Mouse (Mus musculus) neural tube, embryonic 10.5 days (tissue): Measurements from ENCODE around the gene Ranbp9.
"Not testable (repeated sequence)": the region's sequence is repeated elsewhere in the genome, so short reads cannot be mapped to it uniquely, and the experiment has no call there.

Source experiments
- DNase-seq: peaks from one replicate; pipeline ENCODE4 v3.0.0-alpha.2; 2017; ENCODE audit warnings: low spot score; ENCODE audit errors: extremely low spot score

Ranbp9 gene

DNA sequence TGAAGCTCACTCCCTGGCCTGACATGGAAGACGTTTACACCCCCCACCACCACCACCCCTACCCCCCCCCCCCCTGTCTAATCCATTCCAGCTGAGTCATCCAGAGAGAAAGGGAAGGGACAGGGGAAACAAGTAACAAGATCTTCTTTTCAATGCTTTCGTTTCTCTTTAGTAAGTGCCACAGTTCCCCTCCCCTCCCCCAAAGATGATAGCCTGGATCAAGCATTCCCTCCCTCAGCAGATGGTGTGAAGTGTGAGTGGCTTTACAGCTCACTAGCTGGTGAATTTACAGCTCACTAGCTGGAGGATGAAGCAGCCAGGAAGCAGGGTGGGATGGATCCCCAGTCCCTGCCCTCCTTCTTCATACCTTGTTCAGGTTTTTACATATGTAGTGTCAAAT, 15.6 kb upstream of the Ranbp9 start:
- no peak for DNase-seq

DNA sequence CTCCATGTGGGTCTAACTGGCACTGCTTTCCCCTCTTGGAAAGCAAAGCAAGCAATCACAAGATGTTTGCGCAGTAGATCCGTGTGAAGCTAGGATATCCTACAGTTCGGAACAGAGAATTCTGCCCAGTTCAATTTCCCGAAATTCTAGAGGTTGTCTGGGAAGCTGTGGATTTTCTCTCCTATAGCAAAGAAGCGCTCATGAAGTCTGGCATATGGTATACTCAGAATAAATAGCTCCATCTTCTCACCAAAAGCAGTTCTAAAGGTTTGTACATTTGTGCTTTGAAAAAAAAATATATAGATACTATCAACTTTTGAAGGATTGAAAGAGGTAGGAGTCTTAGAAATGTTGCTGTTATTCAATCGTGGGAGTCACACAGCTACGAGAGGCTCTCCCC, 14.6 kb upstream of the Ranbp9 start:
- no peak for DNase-seq

DNA sequence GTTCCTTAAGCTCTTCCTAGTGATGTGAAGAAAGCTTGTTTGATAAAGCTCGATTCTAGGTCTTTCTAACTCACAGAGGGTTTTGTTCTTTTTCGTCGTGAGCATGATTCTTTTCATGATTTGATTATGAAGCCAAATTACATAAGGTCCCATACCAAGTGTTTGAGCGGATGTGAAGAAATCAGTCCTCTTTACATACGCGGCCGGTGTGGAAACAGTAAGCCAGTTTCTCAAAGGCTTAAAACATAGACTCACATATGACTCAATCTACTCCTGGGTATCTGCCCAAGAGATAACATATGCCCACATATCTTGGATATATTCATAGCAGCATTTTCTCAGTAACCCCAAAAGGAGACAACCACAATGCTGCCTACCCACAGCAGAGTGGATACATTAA, 12.6 kb upstream of the Ranbp9 start:
- DNase-seq = no peak

DNA sequence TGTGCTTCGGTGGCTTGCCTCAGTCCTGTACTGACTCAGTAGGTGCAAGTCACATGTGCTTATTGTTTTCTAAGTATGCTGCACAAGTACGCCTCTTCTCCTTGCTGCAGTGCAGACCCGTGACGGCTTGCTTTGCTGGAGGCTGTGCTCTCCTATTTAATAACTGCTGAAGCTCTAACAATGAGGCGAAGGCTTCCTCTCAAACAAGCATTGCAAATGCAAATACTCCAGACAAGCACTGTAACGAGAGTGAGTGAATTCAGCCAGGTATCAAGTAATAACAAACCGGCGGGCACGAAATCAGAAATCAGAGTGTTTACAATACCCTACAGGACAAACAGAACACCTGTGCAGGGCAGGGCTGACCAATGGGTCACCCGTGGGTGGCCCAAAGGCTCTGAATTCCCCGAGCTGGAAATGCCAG, 12.0 kb upstream of the Ranbp9 start:
- DNase-seq = no peak

DNA sequence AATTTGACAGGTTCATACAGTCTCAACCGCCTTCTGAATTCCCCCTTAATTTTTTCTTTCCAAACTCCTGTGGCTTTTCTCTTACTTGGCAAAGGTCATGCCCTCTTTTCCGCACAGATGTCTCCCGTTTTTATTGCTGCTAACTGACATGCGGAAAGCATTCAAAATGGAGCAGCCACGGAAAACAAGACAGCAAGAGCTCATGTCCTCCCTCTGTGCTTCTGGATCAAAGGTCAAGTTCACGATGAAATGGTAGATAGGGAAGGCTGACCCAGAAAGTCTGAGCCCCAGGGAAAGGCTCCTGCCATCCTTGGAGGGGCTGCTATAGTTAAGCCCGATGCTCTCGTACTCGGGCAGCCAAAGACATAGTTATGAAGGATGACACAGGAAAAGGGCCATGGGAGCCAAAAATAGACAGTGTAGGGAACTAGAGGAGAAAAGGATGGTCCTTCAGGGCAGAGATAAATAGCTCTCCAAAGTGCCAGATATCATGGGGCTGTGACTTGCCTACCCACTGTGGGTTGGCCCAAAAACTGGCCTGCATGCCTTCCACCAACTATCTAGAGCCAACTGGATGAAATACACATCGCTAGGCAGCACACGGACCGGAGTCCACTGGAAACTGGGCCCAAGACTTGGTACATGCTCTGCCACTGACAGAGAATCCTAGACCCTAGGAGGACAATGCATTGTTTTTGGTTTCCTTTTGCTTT, 5.6 kb upstream of the Ranbp9 start:
- no peak for DNase-seq

DNA sequence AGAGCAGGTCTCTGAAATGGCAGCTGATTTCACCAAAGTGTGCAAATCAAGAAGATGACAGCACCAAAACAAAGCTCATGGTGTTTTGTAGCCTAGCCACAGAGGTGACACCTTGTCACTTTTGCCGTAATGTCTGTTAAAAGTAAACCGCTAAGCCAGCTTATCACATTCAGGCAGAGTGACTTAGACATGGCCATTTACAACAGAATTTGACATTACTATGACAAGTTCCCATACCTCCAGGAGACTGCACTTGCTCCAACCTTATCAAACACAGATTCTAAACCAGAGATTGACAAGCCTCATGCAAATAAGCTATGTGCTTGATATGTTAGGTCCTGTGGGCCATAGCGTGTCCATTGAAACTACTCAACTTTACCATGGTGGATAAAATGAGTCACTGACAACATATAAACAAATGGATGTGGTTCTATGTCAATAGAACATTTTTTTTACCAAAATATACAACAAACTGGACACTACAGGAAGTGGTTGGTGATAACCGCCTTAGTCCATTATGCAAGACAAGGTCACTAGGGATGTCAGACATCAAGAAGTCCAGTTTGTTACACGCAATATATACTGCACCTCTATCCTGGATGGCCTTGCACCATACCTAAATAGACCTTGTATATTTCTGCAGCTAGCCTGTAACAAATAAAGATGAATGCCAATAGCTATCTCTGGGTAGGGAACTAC, 4.3 kb upstream of the Ranbp9 start:
- DNase-seq = no peak

DNA sequence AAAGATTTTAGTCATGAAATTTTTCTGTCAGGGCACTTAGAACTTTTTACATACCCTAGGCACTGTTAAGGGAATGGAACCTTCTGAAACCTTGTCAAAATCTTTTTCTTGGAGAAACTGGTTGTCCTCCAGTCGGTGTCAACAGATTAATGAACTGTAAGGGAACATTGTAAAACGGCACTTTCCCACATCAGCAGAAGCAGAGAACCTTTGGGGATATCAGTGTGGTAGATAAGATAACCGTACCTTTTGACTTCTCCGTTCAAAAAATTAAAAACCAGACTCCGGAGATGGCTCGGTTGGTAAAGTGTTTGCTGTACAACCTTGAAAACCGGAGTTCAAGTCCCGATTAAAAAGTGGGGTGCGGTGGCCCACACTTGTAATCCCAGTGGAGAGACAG, 1.7 kb upstream of the Ranbp9 start:
- no peak for DNase-seq

DNA sequence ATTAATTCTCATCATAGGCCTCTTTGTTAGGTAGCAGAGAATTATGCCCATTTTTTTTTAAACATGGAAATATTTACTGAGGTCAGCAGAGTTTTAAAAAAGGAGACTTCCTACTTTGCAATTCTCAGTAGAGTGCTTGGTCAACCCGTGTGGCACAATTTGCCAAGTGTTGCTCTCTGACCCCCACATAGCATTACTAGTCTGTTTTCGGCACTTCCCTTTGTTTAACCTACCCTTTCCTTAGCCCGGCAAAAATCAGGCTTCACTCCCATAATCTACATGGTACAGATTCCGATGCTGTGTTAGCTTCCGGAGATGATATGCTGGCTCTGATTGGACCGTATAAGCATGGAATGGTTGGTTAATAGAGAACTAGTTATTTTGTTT, 770 bp upstream of the Ranbp9 start:
- peak; percentile 26 for DNase-seq

DNA sequence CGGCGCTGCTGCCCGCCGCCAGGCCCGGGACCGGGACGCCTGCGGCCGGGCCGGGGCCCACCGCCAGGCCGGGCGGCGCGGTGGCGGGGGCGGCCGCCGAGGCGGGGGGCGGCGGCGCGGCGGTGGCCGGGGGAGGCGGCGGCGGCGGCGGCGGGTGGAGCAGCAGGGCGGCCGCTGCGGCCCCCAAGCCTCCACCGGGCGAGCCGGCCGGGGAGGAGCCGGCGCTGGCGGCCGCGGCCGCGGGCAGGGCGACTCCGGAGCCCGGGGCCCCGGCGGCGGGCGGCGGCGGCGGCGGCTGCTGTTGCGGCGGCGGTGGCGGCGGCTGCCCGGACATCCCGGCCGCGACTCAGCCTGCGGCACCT, 506 bp downstream of the Ranbp9 start:
- no peak for DNase-seq

DNA sequence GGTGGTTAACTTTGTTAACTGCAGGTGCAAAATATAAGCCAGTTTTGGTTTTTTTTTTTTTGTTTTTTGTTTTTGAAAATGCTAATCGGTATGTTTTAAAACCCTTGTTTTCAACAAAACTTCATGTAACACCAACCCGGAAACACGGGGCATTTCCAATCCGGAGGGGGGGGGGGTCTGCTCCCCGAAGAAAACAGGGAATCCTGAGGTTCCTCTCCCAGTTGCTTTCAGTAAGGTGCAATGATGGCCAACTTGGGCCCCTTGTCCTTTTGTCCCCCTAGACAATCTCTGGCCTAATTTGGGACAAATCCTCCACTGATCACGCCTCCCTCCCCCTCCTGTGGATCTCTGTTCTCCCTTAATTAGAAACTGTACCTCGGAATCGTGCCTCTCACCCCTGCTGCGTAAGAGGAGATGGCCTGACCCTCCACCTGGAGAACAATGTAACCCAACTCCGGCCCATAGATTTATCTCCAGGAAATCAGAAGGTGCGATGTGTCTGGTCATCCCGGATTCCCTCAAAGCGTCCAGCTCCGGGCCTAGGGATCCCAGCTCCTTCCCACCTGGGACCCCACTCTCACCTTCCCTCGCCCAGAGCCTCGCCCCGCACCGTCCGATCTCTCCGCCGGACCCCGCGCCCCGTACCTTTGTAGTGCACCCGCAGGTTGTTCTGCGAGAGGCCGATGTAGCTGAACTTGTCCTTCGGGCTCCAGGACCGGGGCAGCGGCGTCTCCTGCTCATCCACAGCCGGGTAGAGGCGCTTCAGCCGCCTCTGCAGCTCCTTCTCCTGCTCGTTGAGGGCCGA, 1.1 kb downstream of the Ranbp9 start:
- DNase-seq = peak; percentile 69

DNA sequence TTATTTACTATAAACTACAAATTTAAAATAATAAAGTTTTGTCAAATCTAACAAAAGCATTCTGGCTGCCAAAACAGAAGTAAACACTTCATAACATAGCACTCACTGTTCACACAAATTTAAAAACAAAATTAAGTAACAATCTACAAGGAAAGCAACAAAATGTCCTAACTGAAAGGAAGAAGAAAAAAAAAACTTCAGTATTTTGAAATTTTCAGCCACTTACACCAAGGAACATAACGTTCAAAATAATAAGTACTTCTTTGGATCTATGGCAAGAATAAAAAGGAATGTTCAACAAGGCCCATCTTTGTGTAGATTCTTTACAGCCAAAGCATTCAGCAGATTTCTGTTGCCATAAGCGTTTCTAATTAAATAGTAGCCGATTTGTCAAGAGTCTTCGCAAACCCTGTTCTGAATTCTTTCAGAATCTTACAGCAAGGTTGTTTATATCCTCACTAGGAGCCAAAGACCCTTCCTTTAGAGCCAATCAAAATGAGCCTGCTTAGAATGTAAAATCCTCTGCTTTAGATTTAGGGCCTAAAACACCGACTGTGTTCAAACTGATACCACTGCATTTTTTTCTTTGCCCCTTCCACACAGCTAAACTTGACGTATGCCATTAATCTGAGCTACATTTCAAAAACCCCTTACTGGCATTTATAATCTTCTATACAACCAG, 1.9 kb downstream of the Ranbp9 start:
- no peak for DNase-seq

DNA sequence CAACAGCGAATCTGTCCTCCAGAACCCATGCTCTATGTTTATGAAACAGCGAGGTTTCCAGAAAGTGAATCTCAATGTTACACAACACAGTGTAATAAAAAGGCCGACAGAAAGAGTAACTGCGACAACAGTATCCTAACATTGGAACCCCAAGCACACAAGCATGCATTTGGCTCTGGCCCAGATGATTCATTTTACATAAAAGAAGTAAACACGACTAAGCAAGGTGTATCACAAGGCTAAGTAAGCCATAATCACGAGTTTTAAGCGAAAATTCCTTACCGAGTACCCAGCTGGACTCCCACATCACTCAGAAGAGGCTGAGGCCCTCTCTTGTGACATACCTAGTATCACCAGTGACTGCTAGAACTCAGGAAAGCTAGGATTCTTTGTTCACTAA, 2.5 kb downstream of the Ranbp9 start:
- DNase-seq = no peak

DNA sequence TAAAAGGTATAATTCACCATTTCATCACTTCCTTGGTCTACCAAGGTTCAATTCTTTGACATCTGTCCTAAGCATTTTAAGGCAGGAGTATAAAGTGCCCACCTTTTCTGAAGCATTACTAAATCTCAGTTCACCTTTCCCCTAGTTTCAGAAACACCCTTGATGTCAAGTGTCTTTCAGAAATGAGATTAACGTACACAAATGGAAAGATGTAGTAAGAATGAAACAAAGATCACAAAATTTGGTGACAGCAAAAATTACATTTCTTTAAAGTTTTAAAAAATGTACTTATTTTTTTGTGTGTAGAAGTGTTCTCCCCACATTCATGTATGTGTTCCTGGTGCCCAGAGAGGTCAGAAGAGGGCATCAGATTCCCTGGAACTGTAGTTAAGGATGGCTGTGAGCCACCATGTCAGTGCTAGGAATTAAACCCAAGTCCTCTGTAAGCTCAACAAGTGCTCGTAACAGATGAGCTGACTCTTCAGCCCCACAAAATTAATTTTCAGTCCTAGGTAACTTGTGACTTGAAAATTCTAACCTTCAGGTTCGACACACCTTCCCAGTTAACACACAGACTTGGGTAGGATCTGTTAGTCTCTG, 3.9 kb downstream of the Ranbp9 start:
- DNase-seq = no peak

DNA sequence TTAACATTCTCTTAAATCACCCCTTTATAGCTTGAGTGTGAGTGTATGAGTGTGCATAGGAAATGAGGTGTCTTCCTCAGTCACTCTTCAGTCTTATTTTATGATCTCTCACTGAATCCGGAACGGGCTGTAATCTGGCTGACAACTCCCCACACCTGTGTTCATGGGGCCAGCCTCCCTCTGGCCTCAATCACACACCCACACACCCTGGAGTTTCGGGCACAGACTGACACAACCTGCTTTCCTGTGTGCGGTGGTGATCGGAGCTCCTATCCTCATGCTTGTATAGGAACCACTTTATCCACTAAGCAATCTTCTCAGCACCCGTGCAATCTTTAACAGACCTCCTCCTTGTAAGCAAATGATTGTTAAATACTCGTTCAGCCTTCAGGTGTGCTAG, 4.9 kb downstream of the Ranbp9 start:
- no peak for DNase-seq

DNA sequence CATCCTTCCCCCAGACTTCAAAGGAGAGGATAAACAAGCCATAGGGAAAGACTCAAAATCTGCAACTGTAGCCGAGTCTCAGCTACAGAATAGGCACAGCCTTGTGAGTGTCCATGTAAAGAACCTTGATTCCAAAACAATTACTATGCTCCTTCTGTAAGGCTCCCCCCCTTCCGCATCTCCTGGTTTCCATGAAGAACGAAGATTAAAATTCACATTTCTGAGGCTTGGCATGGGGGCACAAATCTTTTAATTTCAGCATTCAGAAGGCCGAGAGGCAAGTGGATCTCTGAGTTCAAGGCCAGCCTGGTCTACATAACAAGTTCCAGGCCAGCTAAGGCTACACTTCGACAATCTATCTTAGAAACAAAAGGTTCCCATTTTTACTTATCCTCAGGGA, 6.4 kb downstream of the Ranbp9 start:
- DNase-seq = no peak

DNA sequence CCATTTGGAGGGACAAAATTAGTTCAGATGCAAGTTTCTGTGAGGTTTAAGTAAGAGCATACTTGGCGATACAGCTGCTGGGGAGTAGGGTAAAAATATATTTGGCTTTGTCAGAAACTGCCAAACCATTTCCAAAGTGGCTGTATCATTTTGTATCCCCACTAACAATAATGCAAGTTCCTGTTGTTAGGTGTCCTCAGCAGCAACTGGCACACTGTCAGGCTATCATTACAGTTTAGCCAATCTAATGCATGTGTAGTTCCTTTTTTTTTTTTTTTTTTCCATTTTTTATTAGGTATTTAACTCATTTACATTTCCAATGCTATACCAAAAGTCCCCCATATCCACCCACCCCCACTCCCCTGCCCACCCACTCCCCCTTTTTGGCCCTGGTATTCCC, 9.2 kb downstream of the Ranbp9 start:
- DNase-seq = not testable (repeated sequence)

DNA sequence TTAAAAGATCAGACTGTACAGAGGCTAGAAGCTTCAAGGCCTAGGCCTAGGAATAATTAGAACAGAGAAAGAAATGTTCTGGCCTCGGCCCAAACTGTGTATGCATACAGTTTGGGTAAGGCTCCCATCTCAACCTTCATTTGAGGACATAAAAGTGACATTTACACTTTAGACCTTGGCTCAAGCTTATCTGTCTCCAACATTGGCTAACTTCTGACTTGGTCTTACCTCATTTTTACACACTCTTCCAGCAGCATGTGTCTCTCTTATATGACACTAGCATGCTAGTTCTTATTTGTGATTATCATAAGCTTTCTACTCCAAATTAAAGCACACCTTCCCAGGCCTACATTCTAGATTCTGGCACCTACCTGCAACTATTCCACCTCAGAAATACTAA, 11.5 kb downstream of the Ranbp9 start:
- no peak for DNase-seq

DNA sequence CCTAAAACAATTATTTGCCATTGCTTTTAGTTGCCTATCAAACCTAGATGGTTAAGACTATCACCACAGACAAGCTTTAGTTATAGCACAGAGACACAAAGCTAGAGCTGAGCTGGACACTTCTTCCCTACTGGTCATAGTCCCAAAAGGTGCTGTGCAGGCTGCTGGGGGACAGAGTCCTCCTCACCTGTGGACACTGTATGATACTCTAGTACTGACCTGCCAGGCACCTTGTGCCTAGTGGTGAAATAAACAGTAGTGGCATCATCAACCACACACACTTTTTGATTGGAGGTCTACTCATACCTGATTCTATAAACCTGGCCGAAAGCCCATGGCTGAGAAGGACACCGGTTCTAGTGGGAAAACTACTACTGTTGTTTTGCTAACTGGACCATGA, 16.5 kb downstream of the Ranbp9 start:
- DNase-seq = no peak

DNA sequence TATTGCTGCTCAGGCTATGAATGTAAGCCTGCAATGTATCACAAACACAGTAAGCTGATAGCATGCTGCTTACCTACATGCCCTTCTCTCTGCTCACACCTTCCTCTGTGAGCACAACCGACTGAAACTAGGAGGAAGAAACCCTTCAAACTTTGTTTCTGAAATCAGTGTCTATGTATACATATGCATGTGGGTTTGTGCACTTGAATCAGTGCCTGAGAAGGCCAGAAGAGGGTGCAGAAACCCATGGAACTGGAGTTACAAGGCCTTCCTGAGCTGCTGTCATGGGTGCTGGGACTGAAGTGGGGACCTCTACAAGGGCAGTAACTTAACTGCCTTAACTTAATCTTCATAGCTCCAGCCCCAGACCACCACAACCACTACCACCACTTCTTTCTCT, 23.9 kb downstream of the Ranbp9 start:
- no peak for DNase-seq

DNA sequence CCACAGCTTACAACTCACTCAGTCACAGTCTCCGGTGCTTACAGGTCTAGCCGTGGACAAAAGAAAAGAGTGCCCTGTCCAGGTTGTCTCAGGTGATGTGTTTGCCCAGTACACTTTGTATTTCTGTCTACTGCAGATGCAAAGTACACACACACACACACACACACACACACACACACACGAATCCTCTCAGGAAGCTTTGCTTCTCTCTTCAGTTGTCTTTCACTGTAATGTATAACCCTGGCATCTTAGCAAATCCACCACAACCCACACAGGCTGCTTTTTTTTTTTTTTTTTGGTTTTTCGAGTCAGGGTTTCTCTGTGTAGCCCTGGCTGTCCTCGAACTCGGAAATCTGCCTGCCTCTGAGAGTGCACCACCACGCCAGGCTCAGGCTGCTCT, 26.7 kb downstream of the Ranbp9 start:
- no peak for DNase-seq

DNA sequence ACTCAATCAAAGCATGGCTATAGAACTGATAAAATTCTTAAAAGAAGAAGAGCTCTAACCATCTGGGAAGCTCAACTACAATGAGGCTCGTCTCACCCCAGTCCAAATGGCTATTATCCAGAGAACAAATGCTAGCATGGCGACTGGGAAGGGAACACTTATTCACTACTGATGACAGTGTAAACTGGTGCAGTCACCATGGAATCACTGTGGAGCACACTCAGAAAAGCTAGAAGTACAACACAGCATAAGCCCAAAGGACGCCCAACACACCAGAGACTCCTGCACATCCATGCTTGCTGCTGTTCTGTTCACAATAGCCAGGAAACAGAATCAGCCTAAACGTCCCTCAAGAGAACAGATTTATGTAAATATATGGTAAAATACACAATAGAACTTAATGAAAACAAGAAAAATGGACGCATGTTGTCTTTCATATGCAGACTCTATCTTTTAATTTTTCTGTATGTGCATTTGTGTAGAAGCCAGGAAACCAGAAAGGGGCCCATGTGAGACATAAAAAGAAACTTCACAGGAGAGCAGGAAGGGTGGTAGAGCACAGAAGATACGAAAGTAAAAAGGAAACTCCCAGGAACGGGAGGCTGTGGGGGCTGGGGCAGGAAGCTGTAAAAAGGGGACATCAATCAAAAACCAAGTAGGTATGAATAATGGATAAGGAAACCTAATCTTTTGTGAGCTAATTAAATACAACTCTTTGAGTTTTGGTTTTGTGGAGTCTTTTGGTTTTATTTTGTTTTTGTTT, 28.1 kb downstream of the Ranbp9 start:
- DNase-seq = no peak
